Mouse (Mus musculus): ENCODE data around the gene Olfr455.

Gene Olfr455

DNA sequence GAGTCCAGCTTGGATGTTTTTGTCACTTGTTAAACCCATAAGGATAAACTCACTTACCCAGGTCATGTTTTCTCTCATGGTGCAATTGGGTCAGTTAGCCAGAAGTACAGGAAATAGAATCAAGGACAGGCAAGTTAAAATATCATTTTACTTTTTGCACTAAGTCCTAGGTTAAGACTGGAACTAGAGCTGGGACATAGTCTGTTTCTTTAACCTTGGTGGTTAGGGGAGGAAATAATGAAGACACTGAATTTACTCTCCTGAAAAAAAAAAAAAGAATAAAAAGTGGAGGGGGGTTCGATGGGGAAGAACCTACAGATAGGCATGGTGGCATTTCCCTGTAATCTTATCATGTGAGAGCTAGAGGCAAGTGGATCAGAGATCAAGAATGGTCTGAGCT is 60.3 kb downstream of the Olfr455 start, which contains the start of gene Olfr456:
Gene Olfr456, minus strand, starts transcription at position 101 of the 400 bp plus-strand sequence.
- no peak for DNase-seq (ENCODE audit: low read depth)
